Mouse (Mus musculus) spleen, embryonic (tissue): Measurements from ENCODE around the gene Ubr2.

Experiments
- CTCF ChIA-PET: fragments of 350-600 bp; sonication (Branson Sonifier 250); formaldehyde crosslinking; loops from one replicate; lab custom pipeline; 2022; lab: Charles Lee

The Ubr2 gene

DNA sequence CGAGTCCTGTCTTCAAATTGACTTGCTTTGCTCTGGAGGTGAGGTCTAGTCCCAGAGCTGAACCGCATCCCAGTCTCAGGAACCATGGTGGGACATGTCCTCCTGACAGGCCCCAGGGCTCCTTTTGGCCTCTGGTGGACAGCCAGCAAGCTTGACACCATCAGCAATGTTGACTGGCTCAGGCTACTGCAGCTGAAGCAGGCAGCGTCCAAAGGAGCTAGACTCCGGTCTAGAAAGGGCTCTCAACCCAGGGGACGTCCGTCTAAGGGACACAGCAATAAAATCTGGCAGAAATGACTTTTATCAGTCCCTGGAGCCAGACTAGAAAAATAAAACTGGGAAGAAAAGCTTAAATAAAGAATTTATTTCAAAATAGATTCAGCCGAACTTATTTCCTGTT is 80.5 kb downstream of the Ubr2 start:
- CTCF ChIA-PET = no interaction called here

GRCm38 (mm10) chr17:46929277-46929676 is 81.1 kb downstream of the Ubr2 start:
- CTCF ChIA-PET = no interaction called here

- CTCF ChIA-PET = no interaction called here
These were observed 82.6 kb downstream of the Ubr2 start for GRCm38 (mm10) chr17:46927781-46928180.

- CTCF ChIA-PET = no interaction called here
These were observed 83.4 kb downstream of the Ubr2 start for GRCm38 (mm10) chr17:46926941-46927340.

- CTCF ChIA-PET = interaction anchor here (0.6 kb wide), 1 partner anchor 10 kb away, joined by 3 read pairs; no protein-coding TSS in a partner anchor
These were observed 84.2 kb downstream of the Ubr2 start for GRCm38 (mm10) chr17:46926192-46926591.

DNA sequence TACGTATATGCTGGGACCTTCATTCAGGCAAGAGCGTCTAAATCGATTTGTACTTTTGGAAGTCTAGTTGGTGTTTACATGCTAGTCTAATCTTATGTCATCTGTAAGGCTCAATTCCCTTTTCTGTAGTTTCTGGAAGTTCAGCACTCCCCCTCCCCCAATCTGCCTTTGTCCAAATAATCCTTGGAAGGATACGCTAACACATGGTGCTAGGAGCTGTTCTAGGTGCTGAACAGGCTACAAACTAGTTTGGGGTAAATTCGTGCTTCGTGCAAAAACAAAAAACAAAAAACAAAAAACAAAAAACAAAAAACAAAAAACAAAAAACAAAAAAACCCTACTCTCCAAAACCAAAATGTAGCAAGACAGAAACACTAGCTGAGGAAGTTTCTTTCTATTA is 89.5 kb downstream of the Ubr2 start:
- CTCF ChIA-PET = no interaction called here

DNA sequence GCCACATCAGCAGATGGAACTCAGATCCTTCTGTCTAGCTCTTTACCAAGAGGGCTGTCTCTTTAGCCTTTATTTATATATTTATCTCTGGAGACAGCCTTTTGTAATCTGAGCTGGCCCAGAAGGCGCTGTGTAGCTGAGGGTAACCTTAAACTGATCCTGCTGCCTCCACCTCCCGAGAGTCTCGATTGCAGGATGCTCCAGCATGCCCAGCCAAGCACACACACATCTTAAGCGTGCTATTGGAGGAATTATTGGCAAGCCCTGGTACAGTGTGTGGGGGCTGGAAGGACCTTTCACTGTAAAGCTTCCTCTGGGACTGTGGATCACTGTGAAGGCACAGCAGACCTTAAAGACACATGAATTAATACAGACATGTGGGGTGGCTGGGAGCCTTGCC is 91.4 kb downstream of the Ubr2 start:
- CTCF ChIA-PET = no interaction called here

GRCm38 (mm10) chr17:46915129-46915528 is 95.2 kb downstream of the Ubr2 start:
- CTCF ChIA-PET = no interaction called here

- CTCF ChIA-PET = interaction anchor here (0.5 kb wide), 1 partner anchor 144 kb away, joined by 4 read pairs; no protein-coding TSS in a partner anchor
These were observed 98.0 kb downstream of the Ubr2 start for GRCm38 (mm10) chr17:46912331-46912730.

GRCm38 (mm10) chr17:46910186-46910585 is 100.2 kb downstream of the Ubr2 start, which contains the start of gene Prph2:
Gene Prph2 (plus strand): TSS chr17:46910459.
- CTCF ChIA-PET = no interaction called here

- CTCF ChIA-PET = interaction anchor here (0.7 kb wide), 1 partner anchor 28 kb away, joined by 3 read pairs; no protein-coding TSS in a partner anchor
These were observed 106.4 kb downstream of the Ubr2 start for GRCm38 (mm10) chr17:46903876-46904490.

- CTCF ChIA-PET = no interaction called here
These were observed 109.4 kb downstream of the Ubr2 start for GRCm38 (mm10) chr17:46900941-46901340.

DNA sequence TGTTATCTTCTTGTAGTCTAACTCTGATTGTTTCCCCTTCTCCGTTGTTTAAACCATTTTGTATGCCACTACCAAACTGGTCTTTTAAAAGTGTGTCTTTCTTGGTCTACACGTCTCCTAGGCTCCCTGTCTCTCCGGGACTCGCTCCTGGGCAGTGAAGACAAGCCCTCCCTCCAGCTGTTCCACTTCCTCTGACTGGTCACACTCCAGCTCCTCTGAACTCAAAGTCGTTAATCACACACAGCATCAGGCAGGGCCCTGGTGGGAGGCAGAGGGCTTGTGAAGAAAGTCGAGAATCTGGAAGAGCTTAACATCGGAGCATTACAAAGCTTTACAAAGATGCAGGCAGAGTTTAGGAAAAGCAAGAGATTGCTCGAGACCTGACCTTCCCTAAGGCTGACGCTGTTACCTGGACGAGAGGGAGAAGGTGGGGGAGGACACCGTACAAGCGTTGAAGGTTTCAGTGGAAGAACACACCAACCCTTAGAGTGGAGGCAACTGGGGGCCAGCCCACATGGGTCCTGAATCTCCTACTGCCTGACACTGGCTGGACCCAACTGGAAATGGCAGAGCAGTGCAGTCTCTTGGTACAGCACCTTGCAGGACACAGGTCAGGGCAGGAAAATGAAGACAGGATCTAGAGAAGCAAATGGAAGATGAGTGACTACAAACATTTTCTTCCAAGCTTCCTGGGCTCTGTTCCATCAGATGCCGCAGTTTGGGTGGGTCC is 113.0 kb downstream of the Ubr2 start:
- CTCF ChIA-PET = no interaction called here

- CTCF ChIA-PET = no interaction called here
These were observed 114.9 kb downstream of the Ubr2 start for GRCm38 (mm10) chr17:46895426-46895825.

GRCm38 (mm10) chr17:46890843-46891594 is 119.3 kb downstream of the Ubr2 start:
- CTCF ChIA-PET = interaction anchor here (0.6 kb wide), 5 partner anchors 32 to 1446 kb away, joined by 3 to 6 read pairs (median 4); no protein-coding TSS in a partner anchor

- CTCF ChIA-PET = interaction anchor here (0.6 kb wide), 4 partner anchors 32 to 1447 kb away, joined by 3 to 5 read pairs (median 4); partner anchors contain the start of gene 2310039H08Rik
These were observed 120.1 kb downstream of the Ubr2 start, which contains the start of gene Tbcc for GRCm38 (mm10) chr17:46890116-46890815. Gene Tbcc (plus strand): TSS chr17:46890684.

- CTCF ChIA-PET = no interaction called here
These were observed 120.8 kb downstream of the Ubr2 start for GRCm38 (mm10) chr17:46889450-46890084.

GRCm38 (mm10) chr17:46888511-46889212 is 121.7 kb downstream of the Ubr2 start:
- CTCF ChIA-PET = interaction anchor here (0.6 kb wide), 1 partner anchor 426 kb away, joined by 3 read pairs; no protein-coding TSS in a partner anchor

GRCm38 (mm10) chr17:46885910-46886643 is 124.3 kb downstream of the Ubr2 start:
- CTCF ChIA-PET = interaction anchor here (0.6 kb wide), 1 partner anchor 1293 kb away, joined by 3 read pairs; no protein-coding TSS in a partner anchor
